Mouse (Mus musculus) kidney, embryonic 14.5 days (tissue): ENCODE data around the gene Opcml. TPM values are rescaled to one million over a fixed set of nuclear protein-coding genes. Genes with fewer than 3 reads are reported as not detected.

Experiments used
- ATAC-seq: fragments of 200-750 bp; cut with Nextera tagmentation; 2 replicates; pipeline ENCODE4 v1.8.0; 2017; ENCODE audit warnings: moderate number of reproducible peaks, mild to moderate bottlenecking, moderate TSS enrichment, moderate library complexity; ENCODE audit not compliant: low FRiP score, low TSS enrichment
- H3K27ac ChIP-seq: fragments of 300-500 bp; sonication (generic); 2 replicates; pipeline ENCODE4 v1.5.1; 2014; ENCODE audit warnings: low read depth, mild to moderate bottlenecking, low read length, moderate library complexity, mixed read lengths
- H3K27me3 ChIP-seq: fragments of 300-500 bp; sonication (generic); 2 replicates; pipeline ENCODE4 v1.6.1; 2014; ENCODE audit warnings: mild to moderate bottlenecking, low read length; ENCODE audit not compliant: control insufficient read depth, insufficient read depth
- H3K36me3 ChIP-seq: fragments of 300-500 bp; sonication (generic); 2 replicates; pipeline ENCODE4 v1.6.1; 2014; ENCODE audit warnings: low read length, mixed read lengths; ENCODE audit not compliant: control insufficient read depth, insufficient read depth
- H3K4me1 ChIP-seq: fragments of 300-500 bp; sonication (generic); 2 replicates; pipeline ENCODE4 v1.6.1; 2014; ENCODE audit warnings: low read length, mixed read lengths; ENCODE audit not compliant: control insufficient read depth, insufficient read depth
- H3K4me2 ChIP-seq: fragments of 300-500 bp; sonication (generic); replicated peaks from 2 replicates; pipeline ENCODE4 v1.6.1; 2014; ENCODE audit warnings: low read depth, mild to moderate bottlenecking, low read length
- H3K4me3 ChIP-seq: fragments of 300-500 bp; sonication (generic); 2 replicates; pipeline ENCODE4 v1.5.1; 2014; ENCODE audit warnings: mild to moderate bottlenecking, low read length
- H3K9ac ChIP-seq: fragments of 300-500 bp; sonication (generic); 2 replicates; pipeline ENCODE4 v1.6.1; 2014; ENCODE audit warnings: low read depth, mild to moderate bottlenecking, low read length, moderate library complexity
- H3K9me3 ChIP-seq: fragments of 300-500 bp; sonication (generic); 2 replicates; pipeline ENCODE4 v1.6.1; 2016; ENCODE audit warnings: low read length; ENCODE audit not compliant: control insufficient read depth
- WGBS: fragments of 180-500 bp; shearing (Covaris S2); extraction: QIAGEN DNeasy Blood & Tissue Kit; methylation state at CpG from one replicate; pipeline ENCODE4 v1.1.7; 2014; 5-methylcytosine and 5-hydroxymethylcytosine counted together
- polyA plus RNA-seq: library from polyadenylated mRNA; unstranded; fragments of >200 nt; fragmentation: Nextera tagmentation; extraction: Ambion mirVana; gene quantifications from 2 replicates; pipeline ENCODE4 v1.2.1, GENCODE M21; 2014

Gene Opcml
- polyA plus RNA-seq, 1 experiment from 2014 or later: 1.9 TPM

- H3K36me3 ChIP-seq: no peaks in the 10 kb centered on the region
- WGBS: 16% methylated on average over 2 of the region's 2 CpGs
- H3K27me3 ChIP-seq: peaks cover 27% of the 10 kb centered on the region
- H3K9ac ChIP-seq: no peak overlapping the region
- no peak for ATAC-seq
- no peaks in the 10 kb centered on the region for H3K4me1 ChIP-seq
- H3K27ac ChIP-seq: no peak overlapping the region
- H3K4me3 ChIP-seq: no peak overlapping the region
- no peak overlapping the region for H3K4me2 ChIP-seq
- H3K9me3 ChIP-seq: no peaks in the 10 kb centered on the region
Measured at GRCm38 (mm10) chr9:27792226-27792625, 1.7 kb downstream of the Opcml start.

- H3K4me3 ChIP-seq: no peak overlapping the region
- no peak for ATAC-seq
- no peak overlapping the region for H3K27ac ChIP-seq
- H3K4me1 ChIP-seq: no peaks in the 10 kb centered on the region
- no peaks in the 10 kb centered on the region for H3K36me3 ChIP-seq
- no peak overlapping the region for H3K9ac ChIP-seq
- H3K4me2 ChIP-seq: no peak overlapping the region
- WGBS: 71% methylated on average over 3 of the region's 3 CpGs
- H3K27me3 ChIP-seq: peaks cover 27% of the 10 kb centered on the region
- H3K9me3 ChIP-seq: no peaks in the 10 kb centered on the region
Measured at GRCm38 (mm10) chr9:27792994-27793393, 2.4 kb downstream of the Opcml start.

- 82% methylated on average over 1 of the region's 1 CpGs for WGBS
- H3K9me3 ChIP-seq: no peaks in the 10 kb centered on the region
- H3K27ac ChIP-seq: no peak overlapping the region
- H3K9ac ChIP-seq: no peak overlapping the region
- H3K4me1 ChIP-seq: no peaks in the 10 kb centered on the region
- ATAC-seq: no peak
- H3K4me3 ChIP-seq: no peak overlapping the region
- H3K36me3 ChIP-seq: no peaks in the 10 kb centered on the region
- H3K27me3 ChIP-seq: peaks cover 14% of the 10 kb centered on the region
- H3K4me2 ChIP-seq: no peak overlapping the region
Measured at GRCm38 (mm10) chr9:27796535-27796934, 6.0 kb downstream of the Opcml start.

- no peak overlapping the region for H3K27ac ChIP-seq
- no peak overlapping the region for H3K9ac ChIP-seq
- H3K4me1 ChIP-seq: no peaks in the 10 kb centered on the region
- no peaks in the 10 kb centered on the region for H3K27me3 ChIP-seq
- no peak for ATAC-seq
- no peak overlapping the region for H3K4me3 ChIP-seq
- H3K36me3 ChIP-seq: no peaks in the 10 kb centered on the region
- 86% methylated on average over 2 of the region's 2 CpGs for WGBS
- H3K4me2 ChIP-seq: no peak overlapping the region
- no peaks in the 10 kb centered on the region for H3K9me3 ChIP-seq
Measured at GRCm38 (mm10) chr9:27800992-27801391, 10.4 kb downstream of the Opcml start.

- Histone ChIP-seq H3K4me2 (no peak overlapping the region), H3K27ac (no peak overlapping the region), H3K36me3 (no peaks in the 10 kb centered on the region), H3K27me3 (no peaks in the 10 kb centered on the region), H3K9ac (no peak overlapping the region), H3K9me3 (no peaks in the 10 kb centered on the region), H3K4me1 (no peaks in the 10 kb centered on the region), H3K4me3 (no peak overlapping the region)
- WGBS: 96% methylated on average over 3 of the region's 3 CpGs
- no peak for ATAC-seq
Measured at GRCm38 (mm10) chr9:27801807-27802206, 11.2 kb downstream of the Opcml start.

GRCm38 (mm10) chr9:27802379-27802778 is 11.8 kb downstream of the Opcml start:
- no peak overlapping the region for H3K4me2 ChIP-seq
- ATAC-seq: no peak
- no peak overlapping the region for H3K27ac ChIP-seq
- H3K36me3 ChIP-seq: no peaks in the 10 kb centered on the region
- H3K9me3 ChIP-seq: no peaks in the 10 kb centered on the region
- no peak overlapping the region for H3K9ac ChIP-seq
- H3K27me3 ChIP-seq: no peaks in the 10 kb centered on the region
- no peak overlapping the region for H3K4me3 ChIP-seq
- no peaks in the 10 kb centered on the region for H3K4me1 ChIP-seq

GRCm38 (mm10) chr9:27804461-27804860 is 13.9 kb downstream of the Opcml start:
- Histone ChIP-seq H3K4me2 (no peak overlapping the region), H3K27ac (no peak overlapping the region), H3K4me3 (no peak overlapping the region), H3K36me3 (no peaks in the 10 kb centered on the region), H3K27me3 (no peaks in the 10 kb centered on the region), H3K9me3 (no peaks in the 10 kb centered on the region), H3K9ac (no peak overlapping the region), H3K4me1 (no peaks in the 10 kb centered on the region)
- no peak for ATAC-seq
- WGBS: 94% methylated on average over 3 of the region's 3 CpGs

GRCm38 (mm10) chr9:27809741-27810140 is 19.2 kb downstream of the Opcml start:
- Histone ChIP-seq H3K36me3 (no peaks in the 10 kb centered on the region), H3K27me3 (no peaks in the 10 kb centered on the region), H3K4me3 (no peak overlapping the region), H3K4me1 (no peaks in the 10 kb centered on the region), H3K9me3 (no peaks in the 10 kb centered on the region), H3K4me2 (no peak overlapping the region), H3K27ac (no peak overlapping the region), H3K9ac (no peak overlapping the region)
- ATAC-seq: no peak
- 84% methylated on average over 8 of the region's 8 CpGs for WGBS

GRCm38 (mm10) chr9:27813207-27813790 is 22.7 kb downstream of the Opcml start:
- no peaks in the 10 kb centered on the region for H3K9me3 ChIP-seq
- no peaks in the 10 kb centered on the region for H3K36me3 ChIP-seq
- H3K4me1 ChIP-seq: no peaks in the 10 kb centered on the region
- no peak overlapping the region for H3K4me2 ChIP-seq
- no peak overlapping the region for H3K4me3 ChIP-seq
- no peaks in the 10 kb centered on the region for H3K27me3 ChIP-seq
- H3K9ac ChIP-seq: no peak overlapping the region
- H3K27ac ChIP-seq: no peak overlapping the region
- 33% methylated on average over 3 of the region's 3 CpGs for WGBS
- peak; percentile 84; the same call in 1 of the 2 replicates for ATAC-seq
